Mouse (Mus musculus) lung, adult 2 months (tissue): ENCODE data around the gene D16Ertd472e.

Source experiments
- CTCF ChIP-seq: fragments of 200-500 bp; IDR thresholded peaks from 2 replicates; pipeline ENCODE4 v1.5.1; 2011; ENCODE audit warnings: mild to moderate bottlenecking, low read length, control low read depth; ENCODE audit not compliant: insufficient read depth
- POLR2A ChIP-seq: fragments of 200-500 bp; IDR thresholded peaks from 2 replicates; pipeline ENCODE4 v1.6.1; 2011; ENCODE audit warnings: low read depth, mild to moderate bottlenecking, control low read depth, low read length, borderline replicate concordance; ENCODE audit errors: extremely low read depth

- TF ChIP-seq CTCF (no peak), POLR2A (no peak)
Measured at GRCm38 (mm10) chr16:78540376-78541246, 35.9 kb downstream of the D16Ertd472e start.
